Mouse (Mus musculus): ENCODE data around the gene Orai2. TPM values are rescaled to one million over a fixed set of nuclear protein-coding genes. Genes with fewer than 3 reads are reported as not detected.

The Orai2 gene
- polyA plus RNA-seq, 1 experiment from 2014 or later, result 1.3 TPM

GRCm38 (mm10) chr5:136172939-136173338 lies 2.4 kb upstream of the Orai2 start:
- 72% methylated on average over 9 of the region's 9 CpGs for WGBS
- Histone ChIP-seq H3K4me2 (ENCODE audit: low read length) (no peak overlapping the region), H3K36me3 (ENCODE audit: control insufficient read depth, insufficient read depth, low read length) (no peaks in the 10 kb centered on the region; the same call in 1 of the 2 replicates), H3K27ac (replicated peaks in 1 of 2; ENCODE audit: control insufficient read depth in 1 of 2, insufficient read depth in 1 of 2, low read depth in 2 of 2, low read length in 2 of 2) (no peak overlapping the region), H3K9me3 (ENCODE audit: control insufficient read depth, low read length) (0 out of 2 replicates have a peak, but pooled peaks cover 2% of the 10 kb centered on the region), H3K27me3 (ENCODE audit: control insufficient read depth, insufficient read depth, low read length) (no peaks in the 10 kb centered on the region), H3K4me1 (ENCODE audit: control insufficient read depth in 2 of 2, insufficient read depth in 2 of 2, low read length in 2 of 2) (peaks cover 6 to 9% of the 10 kb centered on the region in 2 experiments; a peak in 2 of 4 replicates), H3K9ac (ENCODE audit: low read length) (no peak overlapping the region), H3K4me3 (ENCODE audit: control insufficient read depth in 1 of 2, insufficient read depth in 1 of 2, low read depth in 1 of 2, low read length in 2 of 2) (no peak overlapping the region)
- ATAC-seq (ENCODE audit: insufficient number of reproducible peaks, insufficient read depth, low FRiP score, low read depth), result no peak

GRCm38 (mm10) chr5:136171363-136172341 lies 1.1 kb upstream of the Orai2 start:
- no peak for ATAC-seq (ENCODE audit: insufficient number of reproducible peaks, insufficient read depth, low FRiP score, low read depth)
- peaks cover 5 to 6% of the 10 kb centered on the region in 2 experiments; a peak in 2 of 4 replicates for H3K4me1 ChIP-seq (ENCODE audit: control insufficient read depth in 2 of 2, insufficient read depth in 2 of 2, low read length in 2 of 2)
- no peak overlapping the region for H3K9ac ChIP-seq (ENCODE audit: low read length)

GRCm38 (mm10) chr5:136169626-136170511 lies 644 bp downstream of the Orai2 start:
- no peaks in the 10 kb centered on the region for H3K36me3 ChIP-seq (ENCODE audit: control insufficient read depth, insufficient read depth, low read length)
- no peaks in the 10 kb centered on the region for H3K27me3 ChIP-seq (ENCODE audit: control insufficient read depth, insufficient read depth, low read length)
- H3K4me1 ChIP-seq (ENCODE audit: control insufficient read depth in 2 of 2, insufficient read depth in 2 of 2, low read length in 2 of 2), result peaks cover 5 to 6% of the 10 kb centered on the region in 2 experiments; a peak in 2 of 4 replicates
- H3K4me2 ChIP-seq (ENCODE audit: low read length), result peak overlapping the region; percentile 87
- WGBS, result 13% methylated on average over 15 of the region's 15 CpGs
- peak overlapping the region; percentile 46 for H3K4me3 ChIP-seq (ENCODE audit: control insufficient read depth in 1 of 2, insufficient read depth in 1 of 2, low read depth in 1 of 2, low read length in 2 of 2)
- 0 out of 2 replicates have a peak, but pooled peaks cover 3% of the 10 kb centered on the region for H3K9me3 ChIP-seq (ENCODE audit: control insufficient read depth, low read length)
- peak; percentile 40 for ATAC-seq (ENCODE audit: insufficient number of reproducible peaks, insufficient read depth, low FRiP score, low read depth)
- H3K27ac ChIP-seq (replicated peaks in 1 of 2; ENCODE audit: control insufficient read depth in 1 of 2, insufficient read depth in 1 of 2, low read depth in 2 of 2, low read length in 2 of 2), result peak overlapping the region in 1 of 2 experiments; percentile 9; a peak in 1 of 4 replicates
- H3K9ac ChIP-seq (ENCODE audit: low read length), result peak overlapping the region; percentile 70

More at GRCm38 (mm10) chr5:136171363-136172341, 1.1 kb upstream of the Orai2 start:
- WGBS, result 31% methylated on average over 17 of the region's 17 CpGs
- peak overlapping the region; percentile 87 for H3K4me2 ChIP-seq (ENCODE audit: low read length)
- no peaks in the 10 kb centered on the region for H3K27me3 ChIP-seq (ENCODE audit: control insufficient read depth, insufficient read depth, low read length)
- peak overlapping the region; percentile 10 to 37; a peak in 2 of 4 replicates for H3K27ac ChIP-seq (replicated peaks in 1 of 2; ENCODE audit: control insufficient read depth in 1 of 2, insufficient read depth in 1 of 2, low read depth in 2 of 2, low read length in 2 of 2)
- peak overlapping the region; percentile 46; a peak in 3 of 4 replicates for H3K4me3 ChIP-seq (ENCODE audit: control insufficient read depth in 1 of 2, insufficient read depth in 1 of 2, low read depth in 1 of 2, low read length in 2 of 2)
- no peaks in the 10 kb centered on the region for H3K36me3 ChIP-seq (ENCODE audit: control insufficient read depth, insufficient read depth, low read length)
- H3K9me3 ChIP-seq (ENCODE audit: control insufficient read depth, low read length), result 0 out of 2 replicates have a peak, but pooled peaks cover 3% of the 10 kb centered on the region

GRCm38 (mm10) chr5:136168071-136168470 lies 2.4 kb downstream of the Orai2 start:
- H3K9me3 ChIP-seq (ENCODE audit: control insufficient read depth, low read length), result 0 out of 2 replicates have a peak, but pooled peaks cover 3% of the 10 kb centered on the region
- no peak overlapping the region for H3K27ac ChIP-seq (replicated peaks in 1 of 2; ENCODE audit: control insufficient read depth in 1 of 2, insufficient read depth in 1 of 2, low read depth in 2 of 2, low read length in 2 of 2)
- H3K9ac ChIP-seq (ENCODE audit: low read length), result no peak overlapping the region
- 86% methylated on average over 3 of the region's 3 CpGs for WGBS
- no peak overlapping the region for H3K4me3 ChIP-seq (ENCODE audit: control insufficient read depth in 1 of 2, insufficient read depth in 1 of 2, low read depth in 1 of 2, low read length in 2 of 2)
- no peak for ATAC-seq (ENCODE audit: insufficient number of reproducible peaks, insufficient read depth, low FRiP score, low read depth)
- no peaks in the 10 kb centered on the region for H3K27me3 ChIP-seq (ENCODE audit: control insufficient read depth, insufficient read depth, low read length)
- H3K36me3 ChIP-seq (ENCODE audit: control insufficient read depth, insufficient read depth, low read length), result no peaks in the 10 kb centered on the region
- H3K4me1 ChIP-seq (ENCODE audit: control insufficient read depth in 2 of 2, insufficient read depth in 2 of 2, low read length in 2 of 2), result peaks cover 5 to 6% of the 10 kb centered on the region in 2 experiments; a peak in 2 of 4 replicates
- no peak overlapping the region for H3K4me2 ChIP-seq (ENCODE audit: low read length)

- no peaks in the 10 kb centered on the region for H3K27me3 ChIP-seq (ENCODE audit: control insufficient read depth, insufficient read depth, low read length)
- no peak overlapping the region for H3K4me2 ChIP-seq (ENCODE audit: low read length)
- no peak for ATAC-seq (ENCODE audit: insufficient number of reproducible peaks, insufficient read depth, low FRiP score, low read depth)
- H3K27ac ChIP-seq (replicated peaks in 1 of 2; ENCODE audit: control insufficient read depth in 1 of 2, insufficient read depth in 1 of 2, low read depth in 2 of 2, low read length in 2 of 2), result no peak overlapping the region
- no peak overlapping the region for H3K4me3 ChIP-seq (ENCODE audit: control insufficient read depth in 1 of 2, insufficient read depth in 1 of 2, low read depth in 1 of 2, low read length in 2 of 2)
- no peaks in the 10 kb centered on the region for H3K36me3 ChIP-seq (ENCODE audit: control insufficient read depth, insufficient read depth, low read length)
- peaks cover 5 to 6% of the 10 kb centered on the region in 2 experiments; a peak in 2 of 4 replicates for H3K4me1 ChIP-seq (ENCODE audit: control insufficient read depth in 2 of 2, insufficient read depth in 2 of 2, low read length in 2 of 2)
- H3K9me3 ChIP-seq (ENCODE audit: control insufficient read depth, low read length), result 0 out of 2 replicates have a peak, but pooled peaks cover 3% of the 10 kb centered on the region
- no peak overlapping the region for H3K9ac ChIP-seq (ENCODE audit: low read length)
- WGBS, result 86% methylated on average over 4 of the region's 4 CpGs
These were observed 3.2 kb downstream of the Orai2 start for GRCm38 (mm10) chr5:136167296-136167695.

GRCm38 (mm10) chr5:136165246-136165645 lies 5.3 kb downstream of the Orai2 start:
- Histone ChIP-seq H3K4me3 (ENCODE audit: control insufficient read depth in 1 of 2, insufficient read depth in 1 of 2, low read depth in 1 of 2, low read length in 2 of 2) (no peak overlapping the region), H3K27me3 (ENCODE audit: control insufficient read depth, insufficient read depth, low read length) (no peaks in the 10 kb centered on the region), H3K27ac (replicated peaks in 1 of 2; ENCODE audit: control insufficient read depth in 1 of 2, insufficient read depth in 1 of 2, low read depth in 2 of 2, low read length in 2 of 2) (no peak overlapping the region), H3K9me3 (ENCODE audit: control insufficient read depth, low read length) (0 out of 2 replicates have a peak, but pooled peaks cover 3% of the 10 kb centered on the region), H3K4me1 (ENCODE audit: control insufficient read depth in 2 of 2, insufficient read depth in 2 of 2, low read length in 2 of 2) (peaks cover 2 to 4% of the 10 kb centered on the region in 2 experiments; a peak in 2 of 4 replicates), H3K36me3 (ENCODE audit: control insufficient read depth, insufficient read depth, low read length) (no peaks in the 10 kb centered on the region), H3K4me2 (ENCODE audit: low read length) (no peak overlapping the region), H3K9ac (ENCODE audit: low read length) (no peak overlapping the region)
- 71% methylated on average over 8 of the region's 8 CpGs for WGBS
- ATAC-seq (ENCODE audit: insufficient number of reproducible peaks, insufficient read depth, low FRiP score, low read depth), result no peak
